Mouse (Mus musculus) frontal cortex, adult 2 months (tissue): ENCODE data around the gene March1. TPM values are rescaled to one million over a fixed set of nuclear protein-coding genes. Genes with fewer than 3 reads are reported as not detected.

ENCODE experiments used
- DNase-seq, 2 experiments: peaks; one replicate each; pipeline ENCODE4 v3.0.0; 2022; ENCODE audit warnings: low spot score in 1 of 2; ENCODE audit errors: extremely low spot score in 1 of 2
- polyA plus RNA-seq: library from polyadenylated mRNA; depleted of rRNA; stranded (reverse); fragments of >200 nt; gene quantifications from 2 replicates; pipeline ENCODE4 v1.2.3, GENCODE M21; 2012

Gene March1
- polyA plus RNA-seq, 1 experiment: 12.4 TPM

DNA sequence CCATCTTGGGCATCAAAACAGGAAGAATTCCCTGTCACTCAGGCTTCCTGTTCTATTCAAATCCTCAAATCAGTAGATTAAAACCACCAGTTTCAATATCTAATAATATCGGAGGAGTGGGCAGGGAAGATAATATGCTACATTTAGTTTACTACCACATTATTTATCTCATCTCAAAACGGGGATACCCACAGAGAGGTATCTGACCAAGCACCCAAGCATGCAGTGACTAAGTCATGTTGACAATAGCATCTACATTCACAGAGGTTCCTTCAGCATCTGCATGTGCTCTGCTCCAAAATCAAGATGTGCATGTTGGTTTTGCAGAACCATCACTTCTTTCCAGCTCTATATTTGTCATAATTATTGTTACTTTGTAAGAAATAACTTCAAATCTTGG is 364.3 kb downstream of the March1 start:
- DNase-seq: no peak

DNA sequence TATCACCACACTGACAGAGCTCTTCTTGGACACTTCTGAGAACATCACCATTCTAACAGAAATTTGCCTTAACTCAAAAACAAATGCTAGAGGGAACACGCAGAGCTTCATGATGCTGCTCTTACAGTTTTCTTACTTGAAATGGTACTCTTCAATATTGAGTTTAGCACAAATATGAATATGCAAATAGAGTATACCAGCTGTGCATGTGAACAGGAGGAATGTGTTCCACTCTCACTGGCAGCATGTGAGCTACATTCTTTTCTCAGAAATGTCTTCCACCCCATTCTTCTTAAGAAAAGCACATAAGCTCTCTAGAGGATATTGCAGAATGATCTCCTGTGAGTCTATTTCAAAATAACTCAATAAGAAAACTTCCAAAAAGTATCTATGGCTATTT is 370.0 kb downstream of the March1 start:
- DNase-seq: peak in 1 of 2 experiments; percentile 22

DNA sequence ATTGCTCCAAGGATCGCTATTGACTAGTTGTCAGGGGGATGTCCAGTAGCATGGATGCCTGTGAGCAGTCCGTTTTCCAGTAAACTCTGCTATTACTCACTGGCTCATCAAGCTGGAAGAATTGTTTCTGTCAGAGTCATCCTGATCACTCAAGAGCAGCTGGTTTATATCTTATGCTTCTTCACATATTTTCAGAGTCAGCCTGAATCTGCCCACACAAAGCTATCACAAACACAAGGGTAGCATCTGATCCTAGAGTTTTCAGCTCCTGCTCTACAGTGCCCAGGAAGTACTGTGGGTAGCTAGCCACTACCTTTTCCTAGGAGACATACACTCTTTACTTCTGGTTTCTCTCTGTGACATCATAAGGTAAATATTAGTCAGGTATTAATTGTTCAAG is 405.1 kb downstream of the March1 start:
- DNase-seq: no peak

DNA sequence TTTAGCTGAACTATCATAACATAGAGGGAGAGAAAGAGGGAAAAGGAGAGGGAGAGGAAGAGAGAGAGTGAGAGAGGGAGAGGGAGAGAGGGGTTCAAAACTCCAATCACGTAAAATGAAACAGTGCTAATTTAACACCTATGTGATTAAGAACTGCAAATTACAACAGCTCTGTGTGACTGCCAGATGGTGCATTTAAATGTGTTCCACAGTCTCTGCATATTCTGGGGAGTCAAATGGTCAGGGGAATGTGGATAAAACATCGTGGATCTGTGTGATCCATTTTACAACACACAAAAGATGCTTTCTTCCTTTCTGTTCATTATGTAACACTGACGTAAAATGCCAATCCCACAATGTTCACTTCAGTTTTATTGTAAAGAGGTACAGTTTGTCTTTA is 416.0 kb downstream of the March1 start:
- DNase-seq: peak in 1 of 2 experiments; percentile 25

DNA sequence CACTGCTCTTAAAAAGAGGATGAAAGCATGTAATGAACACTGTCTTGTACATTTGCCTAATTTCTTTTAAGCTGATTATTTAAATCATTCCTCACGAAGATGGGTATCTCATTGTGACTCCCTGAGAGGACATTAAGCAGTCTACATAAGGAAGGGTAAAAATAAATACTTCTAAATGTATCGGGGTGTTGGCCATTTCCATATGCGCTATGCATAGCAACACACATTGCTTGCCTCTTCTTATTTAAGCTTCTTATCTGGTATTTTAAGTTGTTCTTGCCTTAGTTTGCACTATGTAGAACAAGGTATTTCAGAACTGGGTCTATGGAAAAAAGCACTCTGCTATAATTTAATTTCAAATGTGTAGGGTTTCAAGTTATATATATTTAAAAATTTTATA is 416.7 kb downstream of the March1 start:
- peak in 1 of 2 experiments; percentile 12 for DNase-seq

DNA sequence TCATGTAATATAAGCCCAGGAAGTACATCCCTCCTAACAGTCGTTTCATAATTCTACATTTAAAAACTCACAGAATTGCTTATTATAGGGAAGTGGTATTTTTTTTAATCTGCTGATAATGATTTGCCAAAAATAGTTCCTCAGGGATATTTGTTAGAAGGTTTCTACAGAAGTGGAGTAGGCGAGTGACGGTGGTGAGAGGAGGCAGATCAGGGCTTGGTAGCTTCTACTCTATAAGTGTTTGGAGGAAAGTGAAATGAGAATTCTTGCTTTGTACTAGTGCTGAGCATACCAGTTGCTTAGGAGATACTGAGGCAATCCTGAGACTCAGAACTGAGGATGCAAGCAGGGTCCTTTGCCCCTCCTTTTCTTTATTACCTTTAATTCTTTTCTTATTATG is 476.5 kb downstream of the March1 start:
- DNase-seq: peak; percentile 28 to 48

DNA sequence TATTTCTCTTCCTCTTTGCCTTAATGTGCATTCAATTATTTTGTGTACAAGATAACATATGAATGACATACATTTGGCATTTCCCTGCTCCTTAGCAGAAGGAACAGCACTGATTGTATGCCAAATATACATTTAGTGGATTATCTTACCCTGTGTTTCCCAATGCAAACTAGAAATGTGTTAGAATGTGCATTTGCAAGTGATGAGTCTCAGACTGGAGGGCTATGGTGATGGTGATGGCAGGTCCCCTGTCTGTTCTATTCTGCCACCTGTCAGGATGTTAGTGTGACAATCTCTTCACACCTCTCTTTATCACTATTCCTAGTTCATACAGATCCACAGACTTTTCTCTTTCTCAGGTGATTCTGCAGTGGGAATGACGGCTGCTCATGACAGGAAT is 480.4 kb downstream of the March1 start:
- no peak for DNase-seq

DNA sequence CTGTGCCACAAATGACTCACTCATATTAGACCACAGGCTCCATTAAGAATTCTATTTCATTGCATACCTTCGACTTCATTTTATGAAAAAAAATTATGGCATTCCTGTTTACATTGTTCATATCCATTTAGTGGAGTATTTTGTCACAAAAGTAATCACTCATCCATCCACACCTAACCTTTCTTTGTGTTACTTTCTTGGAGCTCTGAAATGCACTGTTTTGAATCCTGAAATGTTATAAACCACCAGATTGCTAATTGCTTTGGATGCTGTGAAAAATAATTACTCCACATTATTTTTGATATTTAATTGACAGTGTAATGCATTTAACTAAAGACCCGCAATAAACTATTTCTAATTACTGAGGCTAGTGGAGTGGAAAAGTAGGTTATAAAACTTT is 501.6 kb downstream of the March1 start:
- DNase-seq: no peak

DNA sequence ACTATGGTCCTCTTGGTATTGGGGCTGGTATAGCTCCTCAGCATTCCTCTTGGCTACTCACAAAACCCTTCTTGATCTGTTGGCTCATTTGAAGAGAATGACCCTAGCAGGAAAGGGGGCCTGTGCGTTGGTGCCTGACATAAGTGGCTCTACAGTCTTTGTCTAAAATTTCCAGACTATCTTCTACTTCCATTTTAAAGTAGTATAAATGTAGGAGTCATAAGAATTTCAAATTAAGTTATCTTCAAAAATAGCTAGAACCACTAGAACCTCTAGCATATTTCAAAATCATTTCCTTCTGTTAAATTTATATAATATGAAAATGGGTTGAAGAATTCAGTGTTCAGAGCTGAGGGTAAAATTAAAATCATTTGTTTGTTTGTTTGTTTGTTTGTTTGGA is 541.9 kb downstream of the March1 start:
- DNase-seq: no peak

DNA sequence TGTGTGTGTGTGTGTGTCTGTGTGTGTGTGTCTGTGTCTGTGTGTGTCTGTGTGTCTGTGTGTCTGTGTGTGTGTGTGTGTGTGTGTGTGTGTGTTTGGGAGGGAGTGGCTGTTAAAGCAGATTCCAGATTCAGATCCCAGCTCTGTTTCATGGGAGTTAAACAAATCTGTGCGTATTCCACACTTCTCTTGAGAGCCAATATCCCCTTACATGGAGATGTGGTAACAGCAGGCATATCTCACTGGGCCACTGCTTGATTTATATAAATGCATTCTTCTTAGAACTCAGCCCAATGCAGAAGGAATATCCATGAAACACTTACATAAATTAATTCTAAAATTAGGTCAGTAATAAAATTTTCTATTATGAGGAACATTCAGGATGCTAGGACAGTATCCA is 549.1 kb downstream of the March1 start:
- DNase-seq: no peak

DNA sequence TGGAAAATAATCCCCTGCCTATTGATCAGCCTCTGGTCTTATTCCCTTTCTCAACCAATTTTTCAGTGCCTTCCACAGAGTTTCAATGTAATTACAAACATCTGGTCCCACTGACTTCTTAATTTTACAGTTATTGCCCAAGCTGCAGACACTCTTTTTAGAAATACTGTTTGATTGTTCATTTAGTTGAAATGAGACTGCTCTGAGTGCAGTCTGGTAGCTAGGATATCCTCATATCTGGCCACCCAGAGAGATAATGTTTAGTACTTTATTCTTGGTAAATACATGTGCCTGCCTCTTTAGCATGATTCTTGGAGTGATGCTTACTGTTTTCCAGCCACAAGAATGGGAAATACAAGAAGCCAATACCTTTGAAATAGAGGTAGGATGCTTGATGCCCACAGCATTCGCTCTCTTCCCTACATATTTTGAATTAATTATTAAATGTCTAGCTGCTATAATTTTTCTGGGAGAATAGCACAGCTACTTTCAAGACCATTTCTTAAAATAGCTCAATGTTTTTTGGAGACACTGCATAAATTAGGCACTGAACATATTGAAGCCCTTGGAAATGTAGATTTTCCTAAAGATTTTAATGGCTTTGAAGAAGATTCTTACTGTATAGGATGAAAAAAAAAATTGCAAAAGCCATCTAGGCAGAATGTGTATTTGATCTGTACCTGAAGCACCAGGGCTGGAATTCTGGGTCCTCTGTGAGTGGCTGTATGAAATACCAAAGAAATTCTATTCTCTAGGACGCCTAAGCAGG is 549.9 kb downstream of the March1 start:
- DNase-seq: no peak

DNA sequence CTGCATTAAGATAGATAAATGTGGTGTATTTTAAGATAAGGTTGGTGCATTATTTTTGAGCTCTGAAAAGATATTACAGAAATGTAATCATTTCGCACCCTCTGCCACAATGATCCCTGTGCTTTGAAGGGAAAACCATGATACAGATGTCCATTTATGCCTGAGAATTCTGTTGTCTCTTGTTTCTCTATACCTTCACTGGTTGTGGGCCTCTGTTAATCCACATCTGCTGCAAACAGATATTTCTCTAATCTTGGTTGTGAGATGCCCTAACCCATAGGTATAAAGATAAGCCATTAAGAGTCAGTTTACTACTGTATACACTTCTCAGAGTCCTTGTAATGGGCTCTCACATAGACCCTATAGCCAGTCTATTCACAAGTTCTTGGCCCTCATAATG is 561.6 kb downstream of the March1 start:
- DNase-seq: no peak

DNA sequence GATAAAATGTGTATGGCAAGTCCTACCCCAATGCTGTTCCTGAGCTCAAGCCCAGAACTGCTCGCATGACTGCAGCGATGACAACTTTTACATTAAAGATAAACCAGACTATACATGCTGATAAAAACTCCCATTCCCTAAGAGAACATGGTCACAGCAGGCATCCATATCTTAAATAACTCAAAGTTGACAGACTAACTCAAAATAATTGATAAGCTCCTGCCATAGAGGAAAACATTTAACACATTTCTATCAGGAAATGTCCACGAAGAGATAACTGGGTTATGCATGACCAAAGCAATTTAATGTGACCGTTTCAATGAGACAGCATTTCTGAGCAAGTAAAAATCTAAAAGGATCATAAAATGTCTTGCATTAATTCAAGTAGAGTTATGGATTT is 563.6 kb downstream of the March1 start:
- no peak for DNase-seq

DNA sequence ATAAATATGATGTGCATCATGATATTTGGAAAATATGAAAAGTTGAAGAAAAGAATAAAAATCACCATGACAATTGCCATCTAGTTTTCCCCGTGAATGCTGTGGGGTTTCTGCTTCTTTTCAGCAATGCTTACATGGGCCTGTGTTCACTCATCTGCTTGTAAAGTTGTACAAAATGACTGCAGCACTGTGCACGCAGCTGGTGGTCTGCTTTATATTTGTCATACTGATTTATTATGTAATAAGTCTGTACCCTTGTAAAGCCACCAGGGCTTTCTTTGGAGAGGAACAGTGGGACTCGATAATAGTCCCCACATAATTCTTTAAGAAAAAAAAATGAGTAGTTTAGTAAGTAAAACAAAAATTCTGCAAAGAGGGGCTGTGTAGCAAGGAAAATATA is 564.6 kb downstream of the March1 start:
- no peak for DNase-seq

DNA sequence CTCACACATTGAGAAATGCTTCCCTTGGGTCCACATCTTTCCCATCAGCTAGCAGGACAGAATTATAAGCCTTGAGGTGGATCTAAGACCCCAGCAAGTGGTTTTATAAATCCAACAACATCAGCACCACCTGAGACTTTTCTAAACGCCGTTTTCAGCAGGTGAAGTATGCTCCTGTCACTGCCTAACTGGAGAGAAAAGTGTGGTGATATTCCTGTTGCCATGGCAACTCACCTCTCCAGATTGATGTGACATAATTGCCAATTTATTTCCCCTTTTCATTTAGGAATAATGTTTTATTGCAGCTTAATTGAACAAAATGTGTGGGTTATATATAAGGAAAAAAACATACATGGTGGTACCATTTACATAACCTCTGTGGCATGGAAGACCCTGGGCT is 565.8 kb downstream of the March1 start:
- no peak for DNase-seq

DNA sequence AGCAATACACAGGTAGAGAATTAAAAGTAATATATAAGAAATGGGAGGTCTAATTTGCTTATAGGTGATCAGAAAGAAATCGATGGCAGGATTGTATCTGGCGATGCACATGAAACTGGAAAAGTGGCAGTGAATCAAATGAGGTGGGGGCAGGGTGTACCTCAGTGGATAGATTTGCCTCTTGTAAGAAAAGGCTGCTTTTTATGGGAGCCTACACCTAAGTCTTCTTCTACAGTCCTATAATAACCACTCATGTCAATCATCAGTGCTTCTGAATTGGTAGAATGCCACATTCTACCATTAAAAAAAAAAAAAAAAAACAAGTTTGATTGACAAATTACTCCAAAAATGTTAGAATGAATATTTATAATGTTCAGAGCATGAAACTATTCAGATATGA is 567.5 kb downstream of the March1 start:
- DNase-seq: no peak

DNA sequence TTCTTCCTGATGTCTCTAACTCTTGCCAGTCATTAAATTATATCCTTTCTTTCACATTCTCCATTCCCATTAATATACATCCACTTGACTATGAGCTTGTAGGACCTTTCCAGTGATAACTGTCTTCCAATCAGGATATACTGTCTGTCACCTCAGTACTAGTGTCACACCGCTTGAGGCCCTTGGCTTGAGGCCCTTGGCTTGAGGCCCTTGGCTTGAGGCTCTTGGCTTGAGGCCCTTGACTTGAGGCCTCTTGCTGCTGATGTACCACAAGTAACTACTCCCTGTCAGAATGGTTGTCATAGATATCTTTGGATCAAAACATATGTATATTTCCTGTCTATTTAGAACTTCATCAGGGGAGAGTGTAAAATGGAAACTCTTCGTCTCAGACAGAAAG is 576.7 kb downstream of the March1 start:
- DNase-seq: no peak

DNA sequence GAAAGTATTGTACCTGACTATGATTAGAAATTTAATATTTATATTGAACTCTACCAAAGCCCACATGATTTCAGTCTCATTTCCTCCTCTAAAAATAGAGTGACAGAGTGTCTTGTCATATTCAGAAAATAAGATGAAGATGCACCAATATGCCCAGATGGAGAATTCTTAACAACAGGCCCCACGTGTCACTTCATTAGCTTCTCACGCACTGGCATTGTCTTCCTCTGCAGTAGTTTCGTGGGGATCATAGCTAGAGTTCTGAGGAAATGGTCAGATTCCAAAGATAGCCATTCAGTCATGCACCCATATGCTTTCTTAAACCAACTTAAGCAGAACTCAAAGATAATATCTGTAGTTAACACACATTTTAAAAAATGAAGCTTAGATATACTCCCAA is 582.5 kb downstream of the March1 start:
- DNase-seq: no peak

DNA sequence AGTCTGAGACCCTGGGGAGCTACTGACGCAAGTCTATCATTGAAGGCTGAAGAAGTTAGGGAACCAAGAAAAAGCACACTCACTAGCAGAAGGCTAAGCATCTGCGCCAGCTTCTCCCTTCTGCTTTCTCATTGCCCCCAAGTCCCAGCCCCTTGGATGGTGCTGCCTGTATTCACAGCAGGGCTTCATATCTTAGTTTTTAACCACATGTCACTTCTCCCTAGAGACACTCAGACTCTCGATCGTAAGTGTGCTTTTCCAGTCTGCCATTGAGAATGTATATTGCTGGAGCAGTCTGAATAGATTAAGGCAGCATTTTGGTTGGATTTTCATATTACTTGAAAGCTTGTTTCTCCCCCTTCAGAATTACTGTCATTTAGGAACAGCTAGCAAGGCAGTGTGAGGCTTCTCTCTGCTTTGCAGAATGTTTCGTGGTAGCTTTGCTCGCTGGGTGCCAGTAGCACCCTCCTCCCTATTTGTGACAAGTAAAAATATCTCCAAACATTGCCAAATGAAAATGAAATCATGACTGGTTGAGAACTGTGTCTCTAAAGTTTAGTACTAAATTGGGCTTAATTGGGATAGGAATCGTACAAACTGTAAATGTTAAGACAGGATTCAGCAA is 586.2 kb downstream of the March1 start:
- peak in 1 of 2 experiments; percentile 27 for DNase-seq

DNA sequence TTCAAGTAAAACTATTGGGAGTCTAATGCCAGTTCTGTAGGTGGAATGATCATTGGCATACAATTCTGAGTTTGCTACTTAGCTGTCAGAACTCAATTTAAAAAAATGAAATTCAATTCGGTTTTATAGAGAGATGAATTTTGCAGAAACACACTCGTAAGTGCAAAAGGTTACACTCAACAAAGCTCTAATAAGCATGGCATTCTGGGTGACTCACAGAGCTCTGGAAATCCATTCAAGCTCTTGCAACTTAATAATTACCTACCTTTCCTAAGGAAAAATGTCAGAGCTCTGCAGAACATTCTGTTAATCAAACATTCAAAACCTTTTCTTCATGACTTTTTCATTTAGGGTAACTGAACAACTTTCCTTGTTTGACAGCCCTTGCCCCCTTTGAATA is 591.9 kb downstream of the March1 start:
- DNase-seq: no peak

DNA sequence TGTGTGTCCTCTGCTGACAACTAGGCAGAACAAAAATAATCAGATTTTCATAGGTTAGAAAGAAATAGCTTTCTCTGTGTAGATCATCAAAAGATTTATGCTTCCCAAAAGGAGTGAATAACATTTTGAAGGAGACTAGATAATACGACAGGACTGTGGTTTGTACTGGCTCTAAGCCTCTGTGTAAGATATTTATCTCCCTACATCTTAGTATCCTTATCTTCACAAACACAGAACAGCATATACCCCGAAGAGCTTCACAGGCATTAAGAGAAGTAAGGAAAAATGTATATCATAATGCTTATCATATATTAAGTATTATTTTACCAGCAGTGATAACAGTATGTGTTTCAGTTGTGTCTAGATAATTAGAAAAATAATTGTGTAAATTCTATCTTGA is 592.6 kb downstream of the March1 start:
- no peak for DNase-seq

DNA sequence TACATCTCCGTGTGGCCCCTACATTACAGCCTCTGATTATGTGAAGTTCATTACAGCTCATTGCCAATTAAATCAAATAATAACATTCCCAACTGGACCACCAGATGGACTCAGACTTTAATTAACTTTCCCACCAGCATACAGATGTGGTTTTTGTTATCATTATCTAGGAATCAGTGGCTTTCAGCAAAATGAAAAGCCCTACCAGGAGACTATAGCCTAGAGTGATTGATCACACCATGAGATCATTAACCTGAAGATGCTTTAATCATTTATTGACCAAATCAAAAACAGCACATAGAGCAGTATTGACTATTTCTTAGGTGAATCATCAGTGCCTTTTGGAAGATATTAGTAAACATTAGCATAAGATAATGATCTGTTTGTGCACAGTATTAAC is 602.3 kb downstream of the March1 start:
- DNase-seq: no peak
